Mouse (Mus musculus) heart, postnatal 0 days (tissue): Measurements from ENCODE around the gene Ppp1r27.

ENCODE experiments used
- CTCF ChIP-seq: IDR thresholded peaks from 2 replicates; pipeline ENCODE4 v1.5.1; 2016; ENCODE audit warnings: antibody characterized with exemption, control low read depth, low read depth
- EP300 ChIP-seq: IDR thresholded peaks from 2 replicates; pipeline ENCODE4 v1.6.1; 2016; ENCODE audit warnings: antibody characterized with exemption, low read depth

- no peak for TF ChIP-seq CTCF
- no peak for TF ChIP-seq EP300
These were observed 43.2 kb downstream of the Ppp1r27 start for GRCm38 (mm10) chr11:120507611-120508289.
